Mouse (Mus musculus): ENCODE results near the gene Hipk1.
"Not testable (repeated sequence)": the region's sequence is repeated elsewhere in the genome, so short reads cannot be mapped to it uniquely, and the experiment has no call there.

The Hipk1 gene

GRCm38 (mm10) chr3:103791230-103792110 lies at the start of gene Hipk1:
TSS of gene Hipk1 (minus strand) at chr3:103791563.
- DNase-seq = peak; percentile 93 to 96

GRCm38 (mm10) chr3:103840946-103841345 lies 49.6 kb upstream of the Hipk1 start:
- not testable (repeated sequence) for DNase-seq

- not testable (repeated sequence) for DNase-seq
Measured at GRCm38 (mm10) chr3:103840195-103840594, 48.8 kb upstream of the Hipk1 start.

- no peak for DNase-seq
Measured at GRCm38 (mm10) chr3:103839711-103840110, 48.3 kb upstream of the Hipk1 start.

GRCm38 (mm10) chr3:103836453-103836852 lies 45.1 kb upstream of the Hipk1 start:
- DNase-seq = no peak

- DNase-seq = no peak
Measured at GRCm38 (mm10) chr3:103835951-103836310, 44.6 kb upstream of the Hipk1 start.

- no peak for DNase-seq
Measured at GRCm38 (mm10) chr3:103835272-103835950, 44.0 kb upstream of the Hipk1 start.

GRCm38 (mm10) chr3:103834001-103834400 lies 42.6 kb upstream of the Hipk1 start:
- DNase-seq = no peak

- DNase-seq = no peak
Measured at GRCm38 (mm10) chr3:103832426-103832825, 41.1 kb upstream of the Hipk1 start, which contains the start of gene Bcl2l15. TSS of gene Bcl2l15 (plus strand) at chr3:103832601.

GRCm38 (mm10) chr3:103831146-103831545 lies 39.8 kb upstream of the Hipk1 start:
- no peak for DNase-seq

- not testable (repeated sequence) for DNase-seq
Measured at GRCm38 (mm10) chr3:103830681-103831080, 39.3 kb upstream of the Hipk1 start.

GRCm38 (mm10) chr3:103829036-103829435 lies 37.7 kb upstream of the Hipk1 start:
- no peak for DNase-seq

- DNase-seq = no peak
Measured at GRCm38 (mm10) chr3:103827548-103827947, 36.2 kb upstream of the Hipk1 start.

GRCm38 (mm10) chr3:103810967-103811366 lies 19.6 kb upstream of the Hipk1 start:
- DNase-seq = no peak

GRCm38 (mm10) chr3:103809799-103810150 lies 18.4 kb upstream of the Hipk1 start:
- DNase-seq = no peak

GRCm38 (mm10) chr3:103808891-103809798 lies 17.8 kb upstream of the Hipk1 start, which contains the start of the genes Dclre1b, Ap4b1 and Gm43064:
TSS of gene Dclre1b (minus strand) at chr3:103809444.
TSS of gene Ap4b1 (plus strand) at chr3:103809520.
TSS of gene Gm43064 (plus strand) at chr3:103809573.
- DNase-seq = peak; percentile 92 to 96

GRCm38 (mm10) chr3:103805671-103806070 lies 14.3 kb upstream of the Hipk1 start:
- no peak for DNase-seq

- peak in 1 of 2 experiments; percentile 30 for DNase-seq
Measured at GRCm38 (mm10) chr3:103802861-103803260, 11.5 kb upstream of the Hipk1 start.

GRCm38 (mm10) chr3:103801631-103802531 lies 10.5 kb upstream of the Hipk1 start:
- peak; percentile 44 to 64 for DNase-seq

GRCm38 (mm10) chr3:103799507-103799906 lies 8.1 kb upstream of the Hipk1 start:
- no peak for DNase-seq

- no peak for DNase-seq
Measured at GRCm38 (mm10) chr3:103796389-103796788, 5.0 kb upstream of the Hipk1 start.

- DNase-seq = no peak
Measured at GRCm38 (mm10) chr3:103792566-103792965, 1.2 kb upstream of the Hipk1 start.
